Mouse (Mus musculus): Measurements from ENCODE around the gene Hpse. TPM values are rescaled to one million over a fixed set of nuclear protein-coding genes. Genes with fewer than 3 reads are reported as not detected.

The Hpse gene
- 13.7 and 15.2 TPM in 2 replicates for total RNA-seq (2023)

GRCm38 (mm10) chr5:100719235-100720088 lies at the start of gene Hpse:
TSS of gene Hpse (minus strand) at chr5:100719716.

GRCm38 (mm10) chr5:100674711-100675376 lies 44.7 kb downstream of the Hpse start, which contains the start of gene Coq2:
TSS of gene Coq2 (minus strand) at chr5:100675140.

Other genes starting within 250 kb of the Hpse start
- gene Lin54, start 219.1 kb downstream of the Hpse start, total RNA-seq (2023): 35.6 and 40.6 TPM in 2 replicates
- gene Cops4, start 201.4 kb downstream of the Hpse start, total RNA-seq (2023): 37.1 and 44.3 TPM in 2 replicates
- 422 and 486 TPM in 2 replicates for gene Plac8, start 147.5 kb downstream of the Hpse start, total RNA-seq (2023)
- gene Coq2, start 44.6 kb downstream of the Hpse start, total RNA-seq (2023): 8.0 and 10.3 TPM in 2 replicates
- gene Helq, start 78.9 kb upstream of the Hpse start, total RNA-seq (2023): 2.4 and 5.4 TPM in 2 replicates
- 36.0 and 58.5 TPM in 2 replicates for gene Mrps18c, start 78.9 kb upstream of the Hpse start, total RNA-seq (2023)
- gene Abraxas1, start 101.2 kb upstream of the Hpse start, total RNA-seq (2023): 1.9 and 3.3 TPM in 2 replicates
- gene Gpat3, start 126.0 kb upstream of the Hpse start, total RNA-seq (2023): 26.1 and 33.1 TPM in 2 replicates